Mouse (Mus musculus): ENCODE data around the gene St7.

The St7 gene

GRCm38 (mm10) chr6:17770645-17771345 lies 78.1 kb downstream of the St7 start:
- no peak for DNase-seq

- DNase-seq = no peak
Observed at GRCm38 (mm10) chr6:17771456-17771855, 78.7 kb downstream of the St7 start.

- no peak for DNase-seq
Observed at GRCm38 (mm10) chr6:17772514-17772913, 79.8 kb downstream of the St7 start.

GRCm38 (mm10) chr6:17776041-17776440 lies 83.3 kb downstream of the St7 start:
- no peak for DNase-seq

GRCm38 (mm10) chr6:17777018-17777799 lies 84.5 kb downstream of the St7 start:
- no peak for DNase-seq

GRCm38 (mm10) chr6:17778648-17779202 lies 86.0 kb downstream of the St7 start:
- DNase-seq = no peak

GRCm38 (mm10) chr6:17783511-17783910 lies 90.8 kb downstream of the St7 start:
- no peak for DNase-seq

GRCm38 (mm10) chr6:17784523-17784922 lies 91.8 kb downstream of the St7 start:
- DNase-seq = no peak

- no peak for DNase-seq
Observed at GRCm38 (mm10) chr6:17785248-17785647, 92.5 kb downstream of the St7 start.

- DNase-seq = no peak
Observed at GRCm38 (mm10) chr6:17787810-17788209, 95.1 kb downstream of the St7 start.

- DNase-seq = no peak
Observed at GRCm38 (mm10) chr6:17790251-17790650, 97.5 kb downstream of the St7 start.

- DNase-seq = no peak
Observed at GRCm38 (mm10) chr6:17793471-17793870, 100.7 kb downstream of the St7 start.

GRCm38 (mm10) chr6:17797271-17797713 lies 104.6 kb downstream of the St7 start:
- DNase-seq = no peak

- DNase-seq = no peak
Observed at GRCm38 (mm10) chr6:17800694-17801093, 108.0 kb downstream of the St7 start.

- DNase-seq = no peak
Observed at GRCm38 (mm10) chr6:17804468-17804867, 111.7 kb downstream of the St7 start.

- DNase-seq = no peak
Observed at GRCm38 (mm10) chr6:17806569-17806968, 113.8 kb downstream of the St7 start.

- no peak for DNase-seq
Observed at GRCm38 (mm10) chr6:17811063-17811462, 118.3 kb downstream of the St7 start.

- no peak for DNase-seq
Observed at GRCm38 (mm10) chr6:17811531-17811930, 118.8 kb downstream of the St7 start.

- no peak for DNase-seq
Observed at GRCm38 (mm10) chr6:17814074-17814649, 121.4 kb downstream of the St7 start.

- no peak for DNase-seq
Observed at GRCm38 (mm10) chr6:17816865-17817435, 124.2 kb downstream of the St7 start.

- DNase-seq = no peak
Observed at GRCm38 (mm10) chr6:17823614-17824013, 130.9 kb downstream of the St7 start.

GRCm38 (mm10) chr6:17824735-17825134 lies 132.0 kb downstream of the St7 start:
- no peak for DNase-seq

GRCm38 (mm10) chr6:17828382-17828781 lies 135.6 kb downstream of the St7 start:
- no peak for DNase-seq

Data from right cerebral cortex, postnatal 14 days (tissue).